Mouse (Mus musculus): ENCODE results near the gene Timp3. TPM values are rescaled to one million over a fixed set of nuclear protein-coding genes. Genes with fewer than 3 reads are reported as not detected.

Timp3 gene
- polyA plus RNA-seq (2014; fragmentation: Nextera tagmentation; extraction: Ambion mirVana) = 32.3 and 33.2 TPM in 2 replicates

- H3K9me3 ChIP-seq (ENCODE audit: control insufficient read depth, low read length) = no peaks in the 10 kb centered on the region
- peaks cover 11% of the 10 kb centered on the region; the same call in 1 of the 2 replicates for H3K27me3 ChIP-seq (replicated peaks; ENCODE audit: control insufficient read depth, insufficient read depth, low read length)
- H3K4me3 ChIP-seq (ENCODE audit: low read depth, low read length) = peak within 1 kb of the TSS; percentile 60
- ATAC-seq (replicated peaks; ENCODE audit: low FRiP score) (peak; percentile 65), DNase-seq (ENCODE audit: low spot score) (peak; percentile 70)
- peaks cover 21% of the 10 kb centered on the region for H3K4me1 ChIP-seq (replicated peaks; ENCODE audit: control insufficient read depth, insufficient read depth, low read length)
- no peaks in the 10 kb centered on the region for H3K36me3 ChIP-seq (ENCODE audit: control insufficient read depth, insufficient read depth, low read length)
- under 1% methylated on average over 64 of the region's 65 CpGs for WGBS
- H3K4me2 ChIP-seq = peak within 1 kb of the TSS; percentile 98
- H3K27ac ChIP-seq (ENCODE audit: low read depth, low read length) = 0 out of 2 replicates have a peak within 1 kb of the TSS, but pooled peaks have one; percentile 3
- H3K9ac ChIP-seq (ENCODE audit: low read depth, low read length) = peak within 1 kb of the TSS; percentile 62
Measured at GRCm38 (mm10) chr10:86300293-86301116, at the start of gene Timp3. Gene Timp3, plus strand, starts transcription at chr10:86300372.

DNA sequence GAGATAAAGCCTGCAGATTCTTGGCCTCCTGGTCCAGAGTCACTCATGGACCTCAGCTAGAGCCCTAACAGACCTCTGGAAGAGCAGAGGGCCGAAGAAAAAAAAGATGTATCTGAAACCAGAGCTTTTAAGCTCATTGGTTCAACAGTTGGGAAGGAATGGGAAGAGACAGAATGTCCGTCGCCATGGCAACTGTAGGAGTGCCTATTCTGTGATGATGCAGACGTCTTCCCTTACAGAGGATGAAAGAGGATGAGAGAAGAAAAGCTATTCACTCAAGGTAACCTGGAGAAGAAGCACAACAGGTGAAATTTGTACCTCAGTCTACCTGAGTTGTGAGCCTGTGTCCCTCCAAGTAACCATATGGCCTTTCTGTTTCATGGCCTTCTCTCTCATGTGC is 44.0 kb upstream of the Timp3 start:
- DNase-seq (ENCODE audit: low spot score) = no peak
- H3K9me3 ChIP-seq (ENCODE audit: control insufficient read depth, low read length) = no peaks in the 10 kb centered on the region
- no peak overlapping the region for H3K27ac ChIP-seq (ENCODE audit: low read depth, low read length)
- H3K4me1 ChIP-seq (replicated peaks; ENCODE audit: control insufficient read depth, insufficient read depth, low read length) = no peaks in the 10 kb centered on the region
- H3K27me3 ChIP-seq (replicated peaks; ENCODE audit: control insufficient read depth, insufficient read depth, low read length) = no peaks in the 10 kb centered on the region
- no peak overlapping the region for H3K4me3 ChIP-seq (ENCODE audit: low read depth, low read length)
- WGBS = 67% methylated on average over 4 of the region's 4 CpGs
- no peak overlapping the region for H3K9ac ChIP-seq (ENCODE audit: low read depth, low read length)
- no peak overlapping the region for H3K4me2 ChIP-seq
- no peak for ATAC-seq (replicated peaks; ENCODE audit: low FRiP score)
- H3K36me3 ChIP-seq (ENCODE audit: control insufficient read depth, insufficient read depth, low read length) = no peaks in the 10 kb centered on the region

DNA sequence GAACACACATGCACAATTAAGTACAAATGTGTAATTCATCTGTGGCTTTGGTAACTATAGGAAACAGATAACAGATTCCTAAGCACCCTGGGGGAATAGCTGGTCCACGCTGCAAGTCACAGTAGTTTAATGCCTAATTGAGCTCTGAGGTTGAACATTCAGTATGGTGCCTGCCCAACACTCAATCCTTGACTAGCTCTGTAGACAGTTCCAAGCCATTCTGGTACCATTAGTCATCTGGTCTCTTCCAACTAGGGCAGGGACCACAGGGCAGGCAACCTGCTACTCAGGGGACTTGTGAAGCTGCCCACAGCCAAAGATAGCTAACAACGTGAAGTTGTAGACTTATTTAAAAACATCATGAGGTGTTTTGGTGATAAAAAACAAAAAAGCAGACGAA is 43.1 kb upstream of the Timp3 start:
- Histone ChIP-seq H3K9me3 (ENCODE audit: control insufficient read depth, low read length) (no peaks in the 10 kb centered on the region), H3K27me3 (replicated peaks; ENCODE audit: control insufficient read depth, insufficient read depth, low read length) (no peaks in the 10 kb centered on the region), H3K36me3 (ENCODE audit: control insufficient read depth, insufficient read depth, low read length) (no peaks in the 10 kb centered on the region), H3K9ac (ENCODE audit: low read depth, low read length) (no peak overlapping the region), H3K4me1 (replicated peaks; ENCODE audit: control insufficient read depth, insufficient read depth, low read length) (no peaks in the 10 kb centered on the region), H3K4me2 (no peak overlapping the region), H3K27ac (ENCODE audit: low read depth, low read length) (no peak overlapping the region), H3K4me3 (ENCODE audit: low read depth, low read length) (no peak overlapping the region)
- no peak for DNase-seq (ENCODE audit: low spot score)
- ATAC-seq (replicated peaks; ENCODE audit: low FRiP score) = no peak
- 73% methylated on average over 3 of the region's 3 CpGs for WGBS

DNA sequence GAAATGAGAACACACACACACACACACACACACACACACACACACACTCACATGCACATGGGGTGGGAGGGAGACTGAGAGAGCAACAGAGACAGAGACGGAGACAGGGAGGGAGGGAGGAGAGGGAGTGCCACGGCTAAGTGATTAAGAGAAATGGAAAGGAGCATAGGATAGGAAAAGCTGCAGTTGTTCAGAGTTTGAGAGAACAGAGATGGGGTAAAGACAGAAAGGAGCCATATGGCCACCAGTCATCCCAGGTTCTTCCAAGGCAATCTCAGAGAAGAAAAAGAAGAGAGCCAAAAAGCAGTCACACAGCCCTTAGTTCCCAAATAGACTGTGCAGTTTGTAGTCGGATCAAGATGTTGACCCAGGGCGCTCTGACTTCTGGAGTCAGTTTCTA is 42.1 kb upstream of the Timp3 start:
- no peak overlapping the region for H3K4me2 ChIP-seq
- no peak for ATAC-seq (replicated peaks; ENCODE audit: low FRiP score)
- 79% methylated on average over 4 of the region's 4 CpGs for WGBS
- no peaks in the 10 kb centered on the region for H3K27me3 ChIP-seq (replicated peaks; ENCODE audit: control insufficient read depth, insufficient read depth, low read length)
- H3K9ac ChIP-seq (ENCODE audit: low read depth, low read length) = no peak overlapping the region
- no peaks in the 10 kb centered on the region for H3K9me3 ChIP-seq (ENCODE audit: control insufficient read depth, low read length)
- no peaks in the 10 kb centered on the region for H3K36me3 ChIP-seq (ENCODE audit: control insufficient read depth, insufficient read depth, low read length)
- no peak for DNase-seq (ENCODE audit: low spot score)
- H3K4me1 ChIP-seq (replicated peaks; ENCODE audit: control insufficient read depth, insufficient read depth, low read length) = no peaks in the 10 kb centered on the region
- no peak overlapping the region for H3K27ac ChIP-seq (ENCODE audit: low read depth, low read length)
- H3K4me3 ChIP-seq (ENCODE audit: low read depth, low read length) = no peak overlapping the region

DNA sequence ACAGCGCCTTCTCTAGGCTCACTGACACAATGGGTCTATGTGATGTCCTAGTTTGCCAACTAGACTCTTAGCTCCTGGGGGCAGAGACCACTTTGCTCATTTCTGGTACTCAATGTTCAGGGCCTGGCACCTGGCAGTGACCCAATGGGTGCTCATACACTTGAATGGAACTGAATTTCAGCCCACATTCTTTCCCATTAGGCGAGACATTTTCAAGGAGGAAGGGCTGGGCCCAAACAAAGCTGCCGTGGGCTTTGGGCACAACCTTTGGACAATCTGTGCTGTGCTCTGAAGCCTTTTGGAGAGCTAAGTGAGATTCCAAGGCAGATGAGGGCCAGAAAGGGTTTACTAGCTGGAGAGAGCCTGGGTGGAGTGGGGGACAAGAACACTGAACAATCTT is 41.2 kb upstream of the Timp3 start:
- no peak overlapping the region for H3K4me3 ChIP-seq (ENCODE audit: low read depth, low read length)
- ATAC-seq (replicated peaks; ENCODE audit: low FRiP score) (no peak), DNase-seq (ENCODE audit: low spot score) (no peak)
- no peak overlapping the region for H3K27ac ChIP-seq (ENCODE audit: low read depth, low read length)
- WGBS = 79% methylated on average over 3 of the region's 3 CpGs
- no peak overlapping the region for H3K9ac ChIP-seq (ENCODE audit: low read depth, low read length)
- H3K36me3 ChIP-seq (ENCODE audit: control insufficient read depth, insufficient read depth, low read length) = no peaks in the 10 kb centered on the region
- H3K4me2 ChIP-seq = no peak overlapping the region
- no peaks in the 10 kb centered on the region for H3K27me3 ChIP-seq (replicated peaks; ENCODE audit: control insufficient read depth, insufficient read depth, low read length)
- H3K4me1 ChIP-seq (replicated peaks; ENCODE audit: control insufficient read depth, insufficient read depth, low read length) = no peaks in the 10 kb centered on the region
- no peaks in the 10 kb centered on the region for H3K9me3 ChIP-seq (ENCODE audit: control insufficient read depth, low read length)

DNA sequence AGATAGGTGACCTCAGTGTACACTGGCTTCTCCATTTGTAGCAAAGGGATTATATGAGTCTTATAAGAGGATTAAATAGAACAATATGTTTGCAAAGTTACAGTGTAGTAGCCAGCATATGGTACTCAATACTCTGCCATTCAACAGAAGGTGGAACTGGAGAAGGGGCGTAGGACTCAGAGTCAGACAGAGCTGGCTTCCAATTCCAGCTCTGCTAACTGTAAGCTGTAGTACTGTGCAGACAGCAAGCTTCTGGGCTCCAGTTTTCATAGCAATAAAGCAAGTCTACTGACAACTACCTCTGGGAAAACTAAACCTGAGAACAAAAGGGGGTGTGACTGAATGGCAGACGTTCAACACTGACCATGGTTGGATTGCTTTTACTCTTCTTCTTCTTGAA is 38.4 kb upstream of the Timp3 start:
- no peak overlapping the region for H3K4me3 ChIP-seq (ENCODE audit: low read depth, low read length)
- H3K27ac ChIP-seq (ENCODE audit: low read depth, low read length) = no peak overlapping the region
- ATAC-seq (replicated peaks; ENCODE audit: low FRiP score) = no peak
- H3K27me3 ChIP-seq (replicated peaks; ENCODE audit: control insufficient read depth, insufficient read depth, low read length) = no peaks in the 10 kb centered on the region
- H3K4me1 ChIP-seq (replicated peaks; ENCODE audit: control insufficient read depth, insufficient read depth, low read length) = no peaks in the 10 kb centered on the region
- DNase-seq (ENCODE audit: low spot score) = no peak
- 76% methylated on average over 2 of the region's 2 CpGs for whole genome bisulfite sequencing
- no peaks in the 10 kb centered on the region for H3K36me3 ChIP-seq (ENCODE audit: control insufficient read depth, insufficient read depth, low read length)
- no peak overlapping the region for H3K9ac ChIP-seq (ENCODE audit: low read depth, low read length)
- no peak overlapping the region for H3K4me2 ChIP-seq
- H3K9me3 ChIP-seq (ENCODE audit: control insufficient read depth, low read length) = no peaks in the 10 kb centered on the region

DNA sequence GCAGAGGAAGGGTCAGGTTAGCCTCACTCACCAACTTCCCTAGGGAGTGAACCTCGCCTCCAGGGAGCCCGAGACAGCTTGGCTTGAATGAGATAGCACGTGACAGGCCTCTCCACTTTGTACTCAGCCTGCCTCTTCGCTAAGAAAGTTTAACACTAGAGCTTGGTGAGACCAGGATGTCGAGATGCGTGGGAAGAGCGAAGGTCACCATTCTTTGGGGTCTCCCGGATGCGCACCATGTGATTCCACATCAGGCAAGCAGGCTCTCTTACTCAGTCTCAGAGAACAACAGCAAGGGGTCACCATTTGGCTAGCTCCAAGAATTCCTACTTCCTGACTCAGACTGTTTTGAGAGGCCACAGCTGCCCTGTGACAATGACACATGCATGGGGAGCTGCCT is 35.6 kb upstream of the Timp3 start:
- 76% methylated on average over 9 of the region's 9 CpGs for WGBS
- H3K27ac ChIP-seq (ENCODE audit: low read depth, low read length) = no peak overlapping the region

GRCm38 (mm10) chr10:86270254-86270653 is 29.9 kb upstream of the Timp3 start:
- Histone ChIP-seq H3K9me3 (ENCODE audit: control insufficient read depth, low read length) (no peaks in the 10 kb centered on the region), H3K4me2 (no peak overlapping the region), H3K27ac (ENCODE audit: low read depth, low read length) (no peak overlapping the region), H3K4me1 (replicated peaks; ENCODE audit: control insufficient read depth, insufficient read depth, low read length) (no peaks in the 10 kb centered on the region), H3K27me3 (replicated peaks; ENCODE audit: control insufficient read depth, insufficient read depth, low read length) (no peaks in the 10 kb centered on the region), H3K36me3 (ENCODE audit: control insufficient read depth, insufficient read depth, low read length) (no peaks in the 10 kb centered on the region), H3K4me3 (ENCODE audit: low read depth, low read length) (no peak overlapping the region), H3K9ac (ENCODE audit: low read depth, low read length) (no peak overlapping the region)
- DNase-seq (ENCODE audit: low spot score) (no peak), ATAC-seq (replicated peaks; ENCODE audit: low FRiP score) (no peak)
- 55% methylated on average over 3 of the region's 3 CpGs for WGBS

More for the DNA sequence above, 35.6 kb upstream of the Timp3 start:
- ATAC-seq (replicated peaks; ENCODE audit: low FRiP score) = no peak
- Histone ChIP-seq H3K4me1 (replicated peaks; ENCODE audit: control insufficient read depth, insufficient read depth, low read length) (no peaks in the 10 kb centered on the region), H3K4me3 (ENCODE audit: low read depth, low read length) (no peak overlapping the region), H3K9me3 (ENCODE audit: control insufficient read depth, low read length) (no peaks in the 10 kb centered on the region), H3K9ac (ENCODE audit: low read depth, low read length) (no peak overlapping the region), H3K27me3 (replicated peaks; ENCODE audit: control insufficient read depth, insufficient read depth, low read length) (no peaks in the 10 kb centered on the region), H3K36me3 (ENCODE audit: control insufficient read depth, insufficient read depth, low read length) (no peaks in the 10 kb centered on the region), H3K4me2 (no peak overlapping the region)
- no peak for DNase-seq (ENCODE audit: low spot score)

- ATAC-seq (replicated peaks; ENCODE audit: low FRiP score) (no peak), DNase-seq (ENCODE audit: low spot score) (no peak)
- no peaks in the 10 kb centered on the region for H3K9me3 ChIP-seq (ENCODE audit: control insufficient read depth, low read length)
- no peaks in the 10 kb centered on the region for H3K36me3 ChIP-seq (ENCODE audit: control insufficient read depth, insufficient read depth, low read length)
- H3K27ac ChIP-seq (ENCODE audit: low read depth, low read length) = no peak overlapping the region
- WGBS = 79% methylated on average over 3 of the region's 3 CpGs
- no peak overlapping the region for H3K4me3 ChIP-seq (ENCODE audit: low read depth, low read length)
- H3K9ac ChIP-seq (ENCODE audit: low read depth, low read length) = no peak overlapping the region
- H3K4me2 ChIP-seq = no peak overlapping the region
- H3K27me3 ChIP-seq (replicated peaks; ENCODE audit: control insufficient read depth, insufficient read depth, low read length) = no peaks in the 10 kb centered on the region
- no peaks in the 10 kb centered on the region for H3K4me1 ChIP-seq (replicated peaks; ENCODE audit: control insufficient read depth, insufficient read depth, low read length)
Measured at GRCm38 (mm10) chr10:86272826-86273225, 27.3 kb upstream of the Timp3 start.
